Mouse (Mus musculus) cortical plate, adult 2 months (tissue): ENCODE measurements around the gene Ilvbl.

ENCODE experiments used
- CTCF ChIP-seq: fragments of 200-500 bp; IDR thresholded peaks from 2 replicates; pipeline ENCODE4 v1.5.1; 2011; ENCODE audit warnings: mild to moderate bottlenecking, control low read depth, low read length; ENCODE audit not compliant: insufficient read depth; ENCODE audit errors: extremely low read depth
- POLR2A ChIP-seq: fragments of 200-500 bp; IDR thresholded peaks from 2 replicates; pipeline ENCODE4 v1.6.1; 2011; ENCODE audit warnings: mild to moderate bottlenecking, low read length, control low read depth; ENCODE audit not compliant: insufficient read depth; ENCODE audit errors: extremely low read depth

- TF ChIP-seq POLR2A: no peak
- TF ChIP-seq CTCF: peak; percentile 66
Measured at GRCm38 (mm10) chr10:78605080-78605479, 30.9 kb downstream of the Ilvbl start.
